Mouse (Mus musculus) frontal cortex, postnatal 36 days (tissue): ENCODE measurements at regions not wholly inside any gene's neighbourhood (a gene's known extent, or its start where the extent isn't known, plus 50 kb on each side); places are given as distances from the start of the nearest gene placed in this dataset.

Source experiments
- DNase-seq, 2 experiments: peaks; one replicate each; pipeline ENCODE4 v3.0.0; 2022; ENCODE audit warnings: low spot score in 2 of 2

DNA sequence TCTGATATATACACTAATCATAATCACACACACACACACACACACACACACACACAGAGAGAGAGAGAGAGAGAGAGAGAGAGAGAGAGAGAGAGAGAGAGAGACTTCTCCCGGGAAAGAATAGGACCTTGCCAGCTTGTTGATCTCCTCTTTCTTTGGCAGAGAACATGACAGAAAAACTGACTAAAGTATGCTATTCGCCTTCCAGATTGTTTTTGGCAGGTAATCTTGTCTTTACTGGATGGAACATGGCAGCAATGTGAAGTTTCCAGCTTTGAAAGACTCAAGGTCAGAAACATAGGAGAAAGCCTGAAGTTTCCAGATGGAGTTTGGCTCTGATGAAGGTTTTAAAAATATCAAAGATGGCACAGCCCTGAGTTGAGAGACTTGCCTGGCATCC lies 87.8 kb upstream of the Cpm start:
- no peak for DNase-seq

DNA sequence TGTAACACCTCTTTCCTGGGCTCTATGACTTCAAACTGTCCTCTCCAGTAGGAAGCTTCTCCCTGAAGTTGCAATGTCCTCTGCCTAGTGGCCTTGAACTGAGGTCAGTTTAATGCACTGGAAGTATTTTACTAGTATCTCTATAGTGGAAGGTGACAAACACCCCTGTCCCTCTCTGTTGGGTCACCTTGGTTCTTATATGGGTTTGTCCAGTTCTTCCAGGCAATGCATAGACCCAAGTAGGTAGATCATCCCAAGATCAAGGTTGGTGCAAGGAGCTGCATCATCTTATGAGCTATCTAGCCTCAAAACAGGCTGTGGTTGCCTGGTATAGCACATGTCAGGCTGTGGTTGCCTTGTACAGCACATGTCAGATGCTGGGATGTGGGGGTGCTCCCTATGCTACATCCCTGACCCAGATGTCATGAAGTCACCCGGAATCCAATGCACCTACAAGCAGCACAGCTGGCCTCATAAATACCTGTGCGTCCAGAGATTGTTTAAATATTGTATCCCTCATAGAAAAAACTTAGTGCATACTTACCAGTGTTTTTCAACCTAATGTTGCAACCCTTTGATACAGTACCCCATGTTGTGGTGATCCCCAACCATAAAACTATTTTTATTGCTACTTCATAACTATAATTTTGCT lies 88.4 kb upstream of the Cpm start:
- DNase-seq = no peak

DNA sequence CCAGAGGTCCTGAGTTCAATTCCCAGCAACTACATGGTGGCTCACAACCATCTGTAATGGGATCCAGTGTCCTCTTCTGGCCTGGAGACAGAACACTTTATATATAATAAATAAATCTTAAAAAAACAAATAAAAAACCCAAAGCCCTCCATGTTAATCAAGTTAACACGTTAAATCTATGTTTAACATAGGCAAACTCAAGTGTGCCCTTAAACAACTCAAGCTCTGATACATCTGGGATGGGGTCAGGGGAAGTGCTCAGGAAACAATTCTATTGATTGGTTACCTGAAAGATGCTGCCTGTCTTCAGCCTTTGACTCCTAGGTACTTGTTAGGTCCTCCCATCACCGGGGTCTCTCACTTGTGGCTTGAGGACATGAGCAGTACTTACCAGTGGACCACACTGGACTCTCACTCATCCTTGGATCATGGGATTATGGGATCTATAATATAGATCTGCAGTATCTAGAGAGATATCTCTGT lies 89.1 kb upstream of the Cpm start:
- DNase-seq = no peak

DNA sequence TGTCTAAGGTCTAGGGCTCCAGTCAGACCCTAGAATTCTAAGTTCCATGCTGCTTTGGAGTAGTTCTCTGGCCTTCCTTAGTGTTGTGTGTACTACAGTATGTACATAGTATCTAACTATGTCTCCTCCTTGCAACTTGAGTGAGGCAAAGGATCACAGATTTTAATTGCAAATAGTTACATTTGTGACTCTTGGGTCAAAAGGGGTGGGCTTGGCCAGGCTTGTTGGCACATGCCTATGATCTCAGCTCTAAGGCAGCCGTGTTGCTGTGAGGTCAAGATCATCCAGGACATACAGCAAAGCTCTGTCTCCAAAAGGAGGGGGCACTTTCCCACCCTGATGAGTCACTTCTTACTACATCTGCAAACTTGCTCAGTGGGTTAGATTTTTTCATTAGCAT lies 89.8 kb upstream of the Cpm start:
- DNase-seq = no peak

DNA sequence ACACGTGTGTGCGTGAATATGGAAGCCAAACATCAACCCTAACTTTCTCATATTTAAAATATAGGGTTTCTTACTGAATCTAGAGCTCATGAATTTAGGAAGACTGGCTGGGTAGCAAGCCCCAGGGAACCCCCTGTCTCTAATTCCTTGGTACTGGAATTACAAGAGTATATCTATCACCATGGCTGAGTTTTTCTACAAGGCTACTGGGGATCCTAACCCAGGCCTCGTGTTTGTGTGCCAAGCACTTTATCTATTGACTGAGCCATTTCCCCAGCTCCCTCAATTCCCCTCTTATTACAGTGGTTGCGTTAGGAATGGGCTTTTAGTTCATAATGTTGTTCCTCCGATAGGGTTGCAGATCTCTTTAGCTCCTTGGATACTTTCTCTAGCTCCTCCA lies 90.6 kb upstream of the Cpm start:
- no peak for DNase-seq

DNA sequence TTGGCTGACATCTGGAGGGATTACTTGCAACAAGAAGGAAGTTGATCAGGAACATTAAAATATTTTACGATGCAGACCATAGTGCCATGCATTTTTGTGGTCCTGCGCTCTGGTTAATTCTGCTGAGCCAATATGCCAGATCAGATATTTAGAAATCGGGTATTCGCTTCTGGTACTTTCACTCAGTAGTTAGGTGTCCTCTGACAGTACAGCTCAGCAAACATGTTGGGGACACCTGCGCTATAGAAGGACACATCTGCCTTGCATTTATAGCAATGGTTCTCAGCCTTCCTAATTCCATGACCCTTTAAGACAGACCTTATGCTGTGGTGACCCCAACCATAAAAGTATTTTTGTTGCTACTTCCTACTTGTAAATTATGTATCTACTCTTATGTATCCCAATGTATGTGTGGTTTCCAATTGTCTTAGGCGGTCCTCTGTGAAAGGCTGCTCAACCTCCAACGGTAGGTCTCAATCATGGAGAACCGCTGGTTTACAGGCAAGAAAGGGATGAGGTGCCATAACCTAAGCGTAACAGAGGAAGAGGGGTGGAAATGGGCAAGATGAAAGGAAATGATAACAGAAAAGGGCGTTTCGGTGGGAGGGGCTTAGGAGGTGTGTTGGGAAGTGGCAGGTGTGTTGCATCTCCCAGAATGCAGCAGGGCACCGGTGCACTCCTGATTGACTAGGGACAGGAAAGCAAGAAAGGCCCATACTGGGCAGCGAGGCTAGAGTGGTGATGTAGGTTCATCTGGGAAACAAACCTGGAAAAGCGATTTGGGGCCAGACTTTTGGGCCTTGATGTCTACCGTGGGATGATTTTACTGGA lies 92.3 kb upstream of the Cpm start:
- DNase-seq = no peak

DNA sequence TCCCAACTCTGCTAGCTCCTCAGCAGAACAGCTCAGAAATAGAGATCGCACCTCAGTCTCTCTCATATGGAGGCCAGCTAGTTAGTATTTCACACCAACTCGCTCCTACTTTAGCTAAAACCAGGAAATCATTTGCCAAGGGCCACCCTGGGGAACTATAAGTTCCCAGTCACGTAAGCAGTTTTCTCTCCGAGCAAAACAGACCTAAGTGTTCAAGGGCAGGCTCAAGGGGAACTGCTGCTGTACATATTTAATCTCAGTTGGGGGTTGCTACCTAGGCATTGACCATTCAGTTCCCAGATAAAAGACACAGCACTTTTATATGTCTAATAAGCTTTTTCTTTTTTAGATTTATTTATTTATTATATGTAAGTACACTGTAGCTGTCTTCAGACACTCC lies 93.5 kb upstream of the Cpm start:
- DNase-seq = no peak

DNA sequence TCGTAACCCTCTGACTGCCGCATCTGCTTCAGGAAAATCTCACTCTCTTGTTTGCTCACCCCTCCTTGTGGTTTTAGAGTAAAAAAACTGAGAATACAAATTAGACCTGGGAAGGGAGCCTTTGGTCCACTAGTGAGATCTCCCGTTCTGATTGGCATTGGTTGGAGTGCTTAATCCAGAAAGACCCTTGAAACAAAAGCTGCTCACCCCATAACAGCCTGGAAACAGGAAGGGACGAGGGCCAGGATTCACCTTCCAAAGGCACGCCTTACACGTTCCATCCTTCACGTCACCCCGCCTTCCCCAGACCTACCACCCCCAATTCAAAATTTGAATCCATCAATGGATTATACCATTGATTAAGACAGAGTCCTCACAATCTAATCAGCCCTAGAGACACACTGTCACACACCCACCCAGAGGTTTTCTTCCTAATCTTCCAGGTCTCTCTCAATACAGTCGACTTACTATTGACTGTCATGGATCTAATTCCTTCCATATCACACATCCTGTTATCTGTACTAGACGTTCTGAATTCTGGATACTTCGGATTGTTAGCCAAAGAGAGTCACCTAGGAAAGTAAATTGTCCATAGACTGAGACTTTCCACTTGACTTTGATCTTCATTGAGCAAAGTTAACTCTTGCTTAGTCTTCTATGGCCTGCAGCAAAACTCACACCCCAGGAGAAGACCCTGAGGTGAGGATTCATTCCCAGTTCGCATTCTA lies 94.1 kb upstream of the Cpm start:
- DNase-seq = no peak

DNA sequence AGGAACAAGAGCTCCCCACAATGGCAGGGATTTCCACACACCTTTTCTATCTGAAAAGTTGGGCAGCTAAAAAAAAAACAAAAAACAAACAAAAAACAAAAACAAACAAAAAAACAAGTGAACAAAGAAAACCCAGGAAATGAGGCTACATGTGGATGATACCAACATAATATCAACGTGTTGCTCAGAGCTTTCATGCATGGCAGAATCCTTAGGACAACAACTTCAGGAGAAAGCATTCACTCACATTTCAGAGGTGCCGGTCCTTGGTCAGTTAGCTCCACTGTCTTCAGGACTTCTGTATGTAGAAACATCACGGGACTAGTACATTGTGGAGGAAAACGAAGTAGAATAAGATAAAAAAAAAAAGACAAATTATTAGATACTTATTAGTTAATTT lies 94.8 kb upstream of the Cpm start:
- no peak for DNase-seq

DNA sequence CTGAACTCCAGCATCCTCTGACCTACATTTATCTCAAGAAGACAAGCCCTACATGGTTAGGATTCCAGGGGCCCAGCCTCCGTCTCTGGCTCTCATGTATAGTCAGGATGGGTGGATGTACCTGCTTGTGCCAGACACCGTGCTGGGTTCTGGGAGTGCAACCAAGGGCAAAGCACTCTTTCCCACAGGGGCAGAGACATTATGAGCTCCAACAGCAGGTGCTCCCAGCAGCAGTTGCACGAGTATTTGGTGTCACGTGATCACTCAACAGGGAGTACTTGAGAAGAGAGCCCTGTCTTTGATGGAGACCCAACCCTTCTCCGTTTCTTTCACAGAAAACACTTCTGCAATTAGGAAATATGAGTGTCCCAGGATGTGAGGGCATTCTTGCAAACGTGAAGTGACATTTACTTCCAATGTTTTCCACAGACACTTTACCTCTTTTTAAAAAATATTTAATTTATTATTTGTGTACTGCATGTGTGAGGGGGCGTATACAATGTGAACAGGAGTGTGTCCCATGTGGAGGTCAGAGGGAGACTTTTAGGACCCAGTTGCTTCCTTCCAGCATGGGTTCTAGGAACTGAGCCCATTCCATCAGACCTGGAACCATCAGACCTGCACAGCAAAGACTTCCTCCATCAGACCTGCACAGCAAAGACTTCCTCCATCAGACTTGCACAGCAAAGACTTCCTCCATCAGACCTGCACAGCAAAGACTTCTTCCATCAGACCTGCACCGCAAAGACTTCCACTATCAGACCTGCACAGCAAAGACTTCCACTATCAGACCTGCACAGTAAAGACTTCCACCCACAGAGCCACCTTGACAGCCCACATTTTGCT lies 95.5 kb upstream of the Cpm start:
- DNase-seq = no peak

DNA sequence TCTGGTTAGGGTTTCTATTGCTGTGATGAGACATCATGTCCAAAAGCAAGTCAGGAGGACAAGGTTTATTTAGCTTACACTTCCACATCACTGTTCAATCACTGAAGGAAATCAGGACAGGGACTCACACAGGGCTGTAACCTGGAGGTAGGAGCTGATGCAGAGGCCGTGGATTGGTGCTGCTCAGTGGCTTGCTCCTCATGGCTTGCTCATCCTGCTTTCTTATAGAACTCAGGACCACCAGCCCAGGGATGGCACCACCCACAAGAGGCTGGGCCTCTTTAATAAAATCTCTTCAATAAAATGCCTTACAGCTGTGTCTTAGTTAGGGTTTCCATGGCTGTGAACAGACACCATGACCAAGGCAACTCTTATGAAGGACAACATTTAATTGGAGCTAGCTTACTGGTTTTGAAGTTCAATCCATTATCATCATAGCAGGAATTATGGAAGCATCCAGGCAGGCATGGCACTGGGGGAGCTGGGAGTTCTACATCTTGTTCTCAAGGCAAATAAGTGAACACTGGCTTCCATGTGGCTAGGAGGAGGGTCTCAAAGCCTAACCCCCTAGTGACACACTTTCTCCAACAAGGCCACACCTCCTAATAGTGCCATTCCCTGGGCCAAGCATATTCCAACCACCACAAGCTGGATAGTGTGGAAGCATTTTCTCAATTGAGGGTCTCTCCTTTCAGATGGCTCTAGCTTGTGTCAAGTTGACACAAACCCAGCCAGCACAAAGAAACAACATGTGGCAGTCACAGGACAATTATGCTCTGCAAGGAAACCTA lies 96.4 kb upstream of the Cpm start:
- DNase-seq = no peak

DNA sequence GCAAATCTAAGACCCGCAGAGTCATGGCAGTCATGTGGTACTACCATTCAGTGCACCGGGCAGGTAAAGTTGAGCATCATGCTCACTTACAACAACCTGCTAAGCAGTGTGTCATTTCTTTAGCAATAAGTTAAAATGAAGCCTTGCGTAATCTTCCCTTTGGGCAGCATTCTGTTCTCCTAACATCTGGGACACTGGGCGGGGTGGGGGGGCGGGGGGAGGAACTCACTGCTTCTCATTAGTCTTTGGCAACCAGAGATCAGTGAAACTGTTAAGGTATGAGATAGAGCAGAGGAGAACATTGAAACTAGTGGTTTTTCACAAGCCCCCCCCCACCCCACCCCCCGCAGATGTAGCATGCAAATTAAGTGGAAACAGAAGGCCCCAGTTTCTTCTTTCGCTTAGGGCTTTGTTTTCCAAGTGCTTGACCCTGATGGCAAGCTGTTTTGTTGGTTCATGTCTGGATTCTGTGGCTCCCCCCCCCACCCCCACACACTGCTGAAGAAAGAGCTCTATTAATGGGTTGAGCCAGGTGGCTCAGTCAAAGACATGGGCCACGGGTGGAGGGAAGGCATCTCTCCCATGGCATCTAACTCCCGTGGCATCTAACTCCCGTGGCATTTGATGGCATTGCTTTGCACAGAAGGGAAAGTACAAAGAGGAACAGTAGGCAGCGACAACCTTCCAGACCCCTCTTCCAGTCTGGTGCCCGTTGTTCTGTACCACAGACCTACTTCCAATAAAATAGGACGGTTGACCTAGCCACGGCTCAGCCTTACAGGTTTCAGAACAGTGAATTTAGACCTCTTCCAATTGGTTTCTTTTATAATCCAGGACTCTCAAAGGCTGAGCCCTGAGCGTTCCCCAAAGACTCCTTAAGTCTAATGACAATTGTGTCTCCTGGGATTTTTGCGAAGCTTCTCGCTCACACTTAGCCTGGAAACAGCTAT lies 97.2 kb upstream of the Cpm start:
- DNase-seq = no peak

DNA sequence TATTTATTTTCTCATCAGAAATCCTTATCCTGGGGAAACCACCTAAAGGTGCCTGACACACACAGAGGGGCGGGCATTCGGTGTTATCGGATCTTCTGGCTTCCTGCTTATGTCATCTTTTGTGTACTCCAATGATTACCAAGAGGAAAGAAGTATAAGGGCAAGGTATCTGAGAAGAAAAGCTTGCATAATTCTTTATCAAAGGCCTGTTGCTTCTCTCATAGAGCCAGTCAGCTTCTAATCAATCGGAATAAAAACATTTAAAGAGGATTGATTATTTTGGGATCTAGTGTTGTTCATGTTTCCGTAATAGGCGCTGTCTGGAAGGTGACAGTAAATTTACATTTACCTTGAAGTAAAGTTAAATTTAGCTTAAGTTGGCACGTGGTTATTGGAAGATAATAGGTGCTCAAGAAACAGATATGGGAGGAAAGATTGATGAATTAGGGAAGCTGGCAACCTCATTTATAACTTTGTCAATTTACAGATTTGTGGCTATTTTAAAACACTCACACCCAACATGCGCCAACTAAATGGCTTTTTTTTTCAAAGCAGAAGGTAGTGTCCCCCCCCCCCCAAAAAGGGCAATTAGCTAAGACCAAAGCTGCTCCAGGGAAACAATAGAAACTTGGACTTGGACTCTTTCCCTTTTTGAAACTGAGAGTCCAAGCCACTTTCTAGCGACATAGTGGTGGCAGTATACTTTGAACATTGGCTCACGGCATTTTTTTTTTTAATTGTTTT lies 98.3 kb upstream of the Cpm start:
- no peak for DNase-seq

DNA sequence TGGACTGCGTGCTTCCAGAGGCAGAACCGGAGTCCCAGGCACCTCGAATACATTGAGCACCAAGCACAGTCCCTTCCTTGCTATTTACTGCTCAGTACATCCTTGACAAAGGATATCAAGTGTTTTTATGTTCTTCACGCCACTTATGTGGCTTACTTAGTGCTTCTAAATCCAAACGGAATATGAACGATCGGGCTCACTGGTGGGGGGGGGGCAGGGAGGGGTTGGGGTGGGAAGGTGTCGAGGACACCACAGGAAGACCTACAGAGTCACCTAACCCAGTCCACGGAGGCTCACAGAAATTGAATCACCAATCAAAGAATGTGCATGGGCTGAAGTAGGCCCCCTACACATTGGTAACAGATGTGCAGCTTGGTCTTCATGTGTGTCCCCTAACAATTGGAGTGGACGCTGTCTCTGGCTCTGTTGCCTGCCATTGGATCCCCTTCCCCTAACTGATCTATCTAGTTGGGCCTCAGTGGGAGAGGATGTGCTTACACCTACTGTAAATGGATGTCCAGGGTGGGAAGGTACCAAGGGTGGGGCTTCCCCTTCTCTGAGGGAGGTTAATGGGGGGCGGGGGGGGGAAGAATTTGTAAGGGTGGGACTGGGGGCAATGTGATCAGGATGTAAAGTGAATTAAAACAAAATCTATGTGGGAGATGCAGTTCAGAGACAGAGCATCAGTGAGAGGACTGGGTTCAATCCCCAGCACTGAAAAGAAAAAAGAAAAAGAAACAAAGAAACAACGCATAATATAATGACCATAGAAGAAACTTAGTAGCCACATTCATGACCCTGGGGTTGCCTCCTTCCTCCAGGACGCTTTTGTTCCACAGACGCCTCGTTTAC lies 99.1 kb upstream of the Cpm start:
- DNase-seq = no peak

DNA sequence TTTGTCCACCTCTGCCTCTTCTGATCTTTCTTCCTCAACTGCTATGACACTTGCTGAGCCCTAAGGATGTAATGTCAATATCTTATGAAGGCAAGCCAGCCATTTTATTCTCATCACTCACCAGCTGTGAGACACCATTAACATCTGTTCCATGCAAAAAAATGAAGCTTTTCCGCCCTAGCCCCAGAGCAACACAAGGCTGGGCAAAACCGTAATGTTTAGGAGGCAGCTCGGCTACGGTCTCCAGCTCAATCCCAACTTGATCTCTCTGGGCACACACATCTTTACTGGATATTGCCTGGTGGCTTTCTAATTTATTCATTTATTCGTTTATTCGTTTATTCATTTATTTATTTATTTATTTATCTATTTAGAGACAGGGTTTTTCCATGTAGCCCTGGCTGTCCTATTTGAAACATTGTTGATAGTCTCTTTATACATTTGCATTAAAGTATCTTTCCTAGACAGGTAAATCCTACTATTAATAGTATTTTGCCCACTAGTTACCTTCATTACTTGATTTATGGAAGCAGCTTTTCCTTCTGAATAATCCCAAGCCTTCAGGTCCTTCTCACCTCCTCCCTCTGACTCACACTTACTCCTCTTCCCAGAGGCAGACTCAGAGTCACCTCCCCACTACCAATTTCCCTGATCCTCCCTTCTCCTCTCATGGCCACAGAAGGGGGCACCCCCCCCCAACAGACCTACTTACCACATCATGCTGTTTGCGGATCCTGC lies 99.9 kb upstream of the Cpm start:
- no peak for DNase-seq

DNA sequence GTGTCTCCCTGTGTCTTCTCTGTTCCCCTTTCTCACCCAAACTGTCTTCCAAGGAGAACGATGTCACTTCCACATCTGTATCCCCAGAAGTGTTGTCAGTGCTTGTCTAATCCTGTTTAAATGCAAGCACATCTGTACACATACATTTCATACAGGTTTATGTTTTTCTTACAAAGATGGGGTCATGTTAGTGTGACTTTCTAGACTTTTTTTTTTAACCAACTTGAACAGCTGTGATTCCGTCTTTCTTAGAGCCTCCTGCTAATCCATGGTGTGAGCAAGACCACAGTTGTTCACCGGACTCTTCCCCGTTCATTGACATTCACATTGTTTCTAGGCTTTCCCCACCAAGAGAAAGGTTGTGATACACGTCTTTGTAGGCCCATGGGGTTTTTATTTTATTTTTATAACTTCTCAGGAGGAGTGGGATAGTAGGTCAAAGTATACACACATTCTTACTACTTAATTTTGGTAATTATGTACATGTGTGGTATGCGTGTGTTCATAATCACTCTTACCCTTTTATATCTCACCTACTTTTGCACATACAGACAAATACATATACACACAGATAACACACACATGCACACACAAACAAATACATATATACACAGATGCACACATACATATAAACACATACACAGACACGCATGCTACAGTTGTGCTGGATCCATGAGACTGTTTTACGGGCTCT lies 100.6 kb upstream of the Cpm start:
- no peak for DNase-seq

DNA sequence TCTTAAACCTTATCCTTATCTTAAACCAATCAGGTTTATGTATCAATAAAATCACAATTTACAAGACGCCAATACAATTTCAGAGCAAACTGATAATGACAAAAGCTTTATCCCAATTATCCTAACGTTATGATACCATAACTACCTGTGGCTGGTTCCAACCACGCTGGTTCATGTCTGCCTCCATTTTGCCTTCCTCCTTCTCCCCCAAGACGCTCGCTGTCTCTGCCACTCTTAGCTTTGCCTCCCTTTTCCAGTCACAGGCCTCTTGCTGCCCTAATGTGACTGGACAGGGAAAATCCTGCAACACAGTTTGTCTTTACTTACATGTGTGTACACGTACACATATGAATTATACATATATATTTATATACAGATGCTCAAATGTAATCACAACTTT lies 101.3 kb upstream of the Cpm start:
- no peak for DNase-seq
